Mouse (Mus musculus) CH12.LX (cell line): ENCODE results near the gene Spag6.

ENCODE experiments used
- BHLHE40 ChIP-seq: IDR thresholded peaks from 2 replicates; pipeline ENCODE4 v1.6.1; 2011; ENCODE audit warnings: mild to moderate bottlenecking, low read depth, low read length, improper control_type of control experiment
- CTCF ChIP-seq, 2 experiments: IDR thresholded peaks in 1 of 2; conservative IDR thresholded peaks in 1 of 2; 2 replicates each; pipeline ENCODE4 v1.5.1; 2011 to 2012; ENCODE audit warnings: low read depth in 2 of 2, low read length in 2 of 2, improper control_type of control experiment in 1 of 2, inconsistent platforms in 1 of 2, mild to moderate bottlenecking in 1 of 2, moderate library complexity in 1 of 2
- E2F4 ChIP-seq: IDR thresholded peaks from 2 replicates; pipeline ENCODE4 v1.6.1; 2011; ENCODE audit warnings: low read depth, low read length, improper control_type of control experiment; ENCODE audit not compliant: insufficient replicate concordance
- ETS1 ChIP-seq: conservative IDR thresholded peaks from 2 replicates; pipeline ENCODE4 v1.6.1; 2012; ENCODE audit warnings: low read depth, mild to moderate bottlenecking, inconsistent platforms, low read length, improper control_type of control experiment, moderate library complexity
- JUN ChIP-seq: IDR thresholded peaks from 2 replicates; pipeline ENCODE4 v1.6.1; 2011; ENCODE audit warnings: low read depth, mild to moderate bottlenecking, low read length, improper control_type of control experiment, moderate library complexity; ENCODE audit not compliant: insufficient read depth
- JUND ChIP-seq: conservative IDR thresholded peaks from 2 replicates; pipeline ENCODE4 v1.6.1; 2011; ENCODE audit warnings: low read depth, low read length, improper control_type of control experiment
- MAX ChIP-seq: IDR thresholded peaks from 2 replicates; pipeline ENCODE4 v1.6.1; 2011; ENCODE audit warnings: low read length, improper control_type of control experiment
- MEF2A ChIP-seq: IDR thresholded peaks from 2 replicates; pipeline ENCODE4 v1.6.1; 2014; ENCODE audit warnings: low read depth, mild to moderate bottlenecking, inconsistent platforms, low read length, improper control_type of control experiment, borderline replicate concordance
- PAX5 ChIP-seq: IDR thresholded peaks from 2 replicates; pipeline ENCODE4 v1.6.1; 2012; ENCODE audit warnings: low read length, inconsistent platforms, mixed read lengths
- POLR2A ChIP-seq: IDR thresholded peaks from 2 replicates; pipeline ENCODE4 v1.6.1; 2011; ENCODE audit warnings: low read depth, mild to moderate bottlenecking, improper control_type of control experiment, low read length
- POLR2AphosphoS2 ChIP-seq: IDR thresholded peaks from 2 replicates; pipeline ENCODE4 v1.6.1; 2011; ENCODE audit warnings: low read depth, low read length, improper control_type of control experiment
- RCOR1 ChIP-seq: conservative IDR thresholded peaks from 2 replicates; pipeline ENCODE4 v1.6.1; 2012; ENCODE audit warnings: low read depth, mild to moderate bottlenecking, inconsistent platforms, low read length, improper control_type of control experiment
- USF1 ChIP-seq: IDR thresholded peaks from 2 replicates; pipeline ENCODE4 v1.6.1; 2014; ENCODE audit warnings: low read depth, mild to moderate bottlenecking, inconsistent platforms, low read length, improper control_type of control experiment
- ZMIZ1 ChIP-seq: IDR thresholded peaks from 2 replicates; pipeline ENCODE4 v1.6.1; 2012; ENCODE audit warnings: low read depth, mild to moderate bottlenecking, inconsistent platforms, low read length, improper control_type of control experiment

GRCm38 (mm10) chr2:18648563-18648962, 45.3 kb upstream of the Spag6 start:
- TF ChIP-seq PAX5 (no peak), CTCF (conservative IDR thresholded peaks at IDR 0.05 in 1 of 2, IDR thresholded peaks at IDR 0.05 in 1 of 2; ENCODE audit: low read depth in 2 of 2, low read length in 2 of 2) (no peak), BHLHE40 (no peak), POLR2AphosphoS2 (no peak), MEF2A (no peak), RCOR1 (no peak), MAX (no peak), JUN (no peak), ETS1 (no peak), POLR2A (no peak), USF1 (no peak), E2F4 (no peak), JUND (no peak), ZMIZ1 (no peak)
